Mouse (Mus musculus) lung, embryonic 14.5 days (tissue): ENCODE data around the gene Tmem164. TPM values are rescaled to one million over a fixed set of nuclear protein-coding genes. Genes with fewer than 3 reads are reported as not detected.

ENCODE experiments used
- ATAC-seq: fragments of 200-750 bp; cut with Nextera tagmentation; 2 replicates; pipeline ENCODE4 v1.8.0; 2017; ENCODE audit warnings: mild to moderate bottlenecking, moderate TSS enrichment, moderate library complexity; ENCODE audit not compliant: insufficient read depth
- DNase-seq: peaks from one replicate; pipeline ENCODE4 v3.0.0-alpha.2; 2015
- H3K27ac ChIP-seq: fragments of 300-500 bp; sonication (generic); 2 replicates; pipeline ENCODE4 v1.5.1; 2014; ENCODE audit warnings: low read depth, mild to moderate bottlenecking, moderate library complexity
- H3K27me3 ChIP-seq: fragments of 300-500 bp; sonication (generic); 2 replicates; pipeline ENCODE4 v1.6.1; 2014; ENCODE audit warnings: low read length, control low read depth; ENCODE audit not compliant: insufficient read depth
- H3K36me3 ChIP-seq: fragments of 300-500 bp; sonication (generic); 2 replicates; pipeline ENCODE4 v1.6.1; 2014; ENCODE audit warnings: control low read depth; ENCODE audit not compliant: insufficient read depth
- H3K4me1 ChIP-seq: fragments of 300-500 bp; sonication (generic); 2 replicates; pipeline ENCODE4 v1.6.1; 2014; ENCODE audit warnings: antibody characterized with exemption, control low read depth; ENCODE audit not compliant: insufficient read depth
- H3K4me2 ChIP-seq: fragments of 300-500 bp; sonication (generic); 2 replicates; pipeline ENCODE4 v1.6.1; 2014; ENCODE audit warnings: mild to moderate bottlenecking
- H3K4me3 ChIP-seq: fragments of 300-500 bp; sonication (generic); 2 replicates; pipeline ENCODE4 v1.5.1; 2014; ENCODE audit warnings: low read depth, low read length
- H3K9ac ChIP-seq: fragments of 300-500 bp; sonication (generic); 2 replicates; pipeline ENCODE4 v1.6.1; 2014
- H3K9me3 ChIP-seq: fragments of 300-500 bp; sonication (generic); 2 replicates; pipeline ENCODE4 v1.6.1; 2016; ENCODE audit warnings: low read depth, low read length, control low read depth
- CTCF ChIP-seq: IDR thresholded peaks from 2 replicates; pipeline ENCODE4 v1.5.1; 2016; ENCODE audit warnings: antibody characterized with exemption, low read depth
- WGBS: fragments of 180-500 bp; shearing (Covaris S2); extraction: QIAGEN DNeasy Blood & Tissue Kit; methylation state at CpG from one replicate; pipeline ENCODE4 v1.1.7; 2014; 5-methylcytosine and 5-hydroxymethylcytosine counted together
- microRNA counts: library from miRNA; unstranded; fragments of <30 nt; microRNA quantifications from one replicate; lab custom pipeline; 2016
- microRNA-seq: library from miRNA; unstranded; fragments of <30 nt; microRNA quantifications from one replicate; pipeline ENCODE4, GENCODE M21; 2016; ENCODE audit warnings: borderline number of aligned reads
- polyA plus RNA-seq: library from polyadenylated mRNA; unstranded; fragments of >200 nt; fragmentation: Nextera tagmentation; extraction: Ambion mirVana; gene quantifications from 2 replicates; pipeline ENCODE4 v1.2.1, GENCODE M21; 2014

Gene Tmem164
- polyA plus RNA-seq, 1 experiment from 2014 or later: 42.0 TPM

DNA sequence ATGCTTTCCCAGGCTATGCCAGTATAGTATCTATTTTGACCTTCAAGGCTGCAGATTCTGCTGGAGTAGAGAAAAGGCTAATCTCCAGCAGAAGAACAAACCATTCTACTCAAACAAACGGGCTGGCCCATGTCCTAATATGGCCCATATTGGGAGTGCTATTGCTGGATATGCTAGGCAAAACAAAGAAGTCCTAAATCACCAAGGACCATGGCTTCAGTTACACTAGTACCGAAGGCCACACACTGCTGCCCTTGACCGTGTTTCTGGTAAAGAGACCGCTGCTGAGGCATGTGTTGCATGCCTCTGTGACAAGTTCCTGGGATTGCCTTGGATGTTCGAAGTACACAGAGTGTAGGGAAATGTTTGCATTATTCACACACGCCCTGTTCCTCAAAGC lies 165.1 kb downstream of the Tmem164 start:
- H3K27me3 ChIP-seq: no peaks in the 10 kb centered on the region
- no peak overlapping the region for H3K4me2 ChIP-seq
- H3K36me3 ChIP-seq: no peaks in the 10 kb centered on the region
- DNase-seq: no peak
- no peak overlapping the region for H3K4me3 ChIP-seq
- no peak overlapping the region for H3K9ac ChIP-seq
- H3K4me1 ChIP-seq: no peaks in the 10 kb centered on the region
- 77% methylated on average over 6 of the region's 6 CpGs for WGBS
- ATAC-seq: no peak
- no peaks in the 10 kb centered on the region for H3K9me3 ChIP-seq
- no peak for TF ChIP-seq CTCF
- no peak overlapping the region for H3K27ac ChIP-seq

DNA sequence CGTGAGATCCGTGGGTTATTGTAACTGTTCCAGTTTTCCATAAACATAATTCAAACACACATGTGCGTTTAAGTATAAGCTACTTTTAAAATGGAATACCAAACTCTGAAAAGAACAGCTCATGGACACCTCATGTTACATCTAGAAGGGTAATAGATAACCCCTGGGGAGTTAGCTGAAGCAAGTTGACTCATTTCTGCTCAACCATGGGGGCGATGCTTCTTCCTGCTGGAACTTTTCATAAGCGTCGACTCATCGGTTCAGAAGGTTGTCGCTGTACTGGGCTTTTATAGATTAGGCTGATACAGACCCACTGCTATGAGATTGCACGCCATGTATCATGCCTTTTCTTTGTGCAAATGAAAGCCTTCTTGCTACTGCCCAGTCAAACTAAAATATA lies 166.8 kb downstream of the Tmem164 start:
- Histone ChIP-seq H3K4me1 (no peaks in the 10 kb centered on the region), H3K4me3 (no peak overlapping the region), H3K9me3 (no peaks in the 10 kb centered on the region), H3K27ac (no peak overlapping the region), H3K36me3 (no peaks in the 10 kb centered on the region), H3K4me2 (no peak overlapping the region), H3K9ac (no peak overlapping the region), H3K27me3 (no peaks in the 10 kb centered on the region)
- WGBS: 82% methylated on average over 9 of the region's 9 CpGs
- DNase-seq (no peak), ATAC-seq (no peak)
- no peak for TF ChIP-seq CTCF

DNA sequence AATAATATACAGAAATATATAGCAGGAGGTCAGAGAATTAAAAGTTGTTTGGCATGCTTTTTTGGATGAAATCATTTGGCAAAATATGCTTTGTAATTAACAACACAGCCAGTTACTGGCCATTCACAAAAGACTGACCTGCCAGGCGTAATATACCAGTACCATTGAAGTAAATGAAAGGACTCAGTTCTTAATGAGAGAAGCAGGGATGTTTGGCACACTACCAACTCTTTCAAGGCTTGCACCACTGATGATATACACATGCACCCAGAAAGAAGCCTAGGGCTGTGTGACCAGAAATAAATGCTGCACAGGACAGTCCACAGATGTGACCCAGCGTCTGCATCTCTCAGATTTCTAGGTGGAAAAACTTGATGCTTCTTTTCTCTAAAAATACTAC lies 188.6 kb downstream of the Tmem164 start:
- ATAC-seq: no peak

DNA sequence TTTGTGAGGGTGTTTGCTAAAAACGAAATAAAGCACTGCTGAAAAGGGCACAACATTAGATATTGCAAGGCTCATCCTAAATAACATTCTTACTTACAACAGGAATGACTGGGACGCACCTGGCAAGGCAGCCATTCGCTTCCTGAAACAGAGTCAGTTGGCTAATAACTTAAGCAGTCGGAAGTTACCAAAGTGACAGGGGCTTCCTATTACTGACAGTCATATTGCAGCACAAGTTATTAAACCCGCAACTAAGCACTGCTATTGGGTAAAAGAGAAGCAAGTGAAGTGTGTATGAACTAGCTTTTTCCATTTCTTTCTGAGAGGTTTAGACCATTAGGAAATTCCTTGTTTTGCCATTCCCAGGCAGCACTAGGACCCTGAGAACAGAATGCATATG lies 201.0 kb downstream of the Tmem164 start:
- Histone ChIP-seq H3K9me3 (no peaks in the 10 kb centered on the region), H3K36me3 (no peaks in the 10 kb centered on the region), H3K4me2 (no peak overlapping the region), H3K27me3 (no peaks in the 10 kb centered on the region), H3K4me1 (no peaks in the 10 kb centered on the region), H3K27ac (no peak overlapping the region), H3K9ac (no peak overlapping the region), H3K4me3 (no peak overlapping the region)
- no peak for TF ChIP-seq CTCF
- DNase-seq (no peak), ATAC-seq (no peak)
- 85% methylated on average over 5 of the region's 5 CpGs for WGBS

More for the DNA sequence above, 188.6 kb downstream of the Tmem164 start:
- Histone ChIP-seq H3K9ac (no peak overlapping the region), H3K27ac (no peak overlapping the region), H3K4me2 (no peak overlapping the region), H3K27me3 (no peaks in the 10 kb centered on the region), H3K4me3 (no peak overlapping the region), H3K9me3 (no peaks in the 10 kb centered on the region), H3K4me1 (no peaks in the 10 kb centered on the region), H3K36me3 (no peaks in the 10 kb centered on the region)
- TF ChIP-seq CTCF: no peak
- WGBS: 73% methylated on average over 2 of the region's 2 CpGs
- peak; percentile 35 for DNase-seq

DNA sequence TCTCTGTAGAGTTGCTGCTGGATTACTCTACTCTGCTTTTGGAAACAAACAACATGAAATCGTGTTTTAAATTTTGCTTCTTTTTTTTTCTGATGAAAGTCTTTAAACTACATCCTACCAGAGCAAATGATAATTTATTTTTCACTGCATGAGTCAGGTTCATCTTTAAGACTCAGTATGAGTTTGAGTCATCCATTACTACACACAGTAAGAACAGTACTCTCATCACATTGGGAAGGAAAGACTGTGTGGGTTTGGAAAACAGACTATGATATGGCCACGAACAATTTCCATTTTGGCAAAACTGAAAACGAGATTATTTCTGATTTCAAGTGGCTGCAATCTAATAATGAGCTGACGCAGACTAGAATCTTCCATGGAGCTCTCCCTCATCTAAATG lies 202.4 kb downstream of the Tmem164 start:
- ATAC-seq (no peak), DNase-seq (no peak)
- no peaks in the 10 kb centered on the region for H3K9me3 ChIP-seq
- H3K4me2 ChIP-seq: no peak overlapping the region
- H3K9ac ChIP-seq: no peak overlapping the region
- no peak overlapping the region for H3K4me3 ChIP-seq
- H3K36me3 ChIP-seq: no peaks in the 10 kb centered on the region
- H3K27me3 ChIP-seq: no peaks in the 10 kb centered on the region
- no peaks in the 10 kb centered on the region for H3K4me1 ChIP-seq
- TF ChIP-seq CTCF: no peak
- 80% methylated on average over 4 of the region's 4 CpGs for WGBS
- no peak overlapping the region for H3K27ac ChIP-seq

DNA sequence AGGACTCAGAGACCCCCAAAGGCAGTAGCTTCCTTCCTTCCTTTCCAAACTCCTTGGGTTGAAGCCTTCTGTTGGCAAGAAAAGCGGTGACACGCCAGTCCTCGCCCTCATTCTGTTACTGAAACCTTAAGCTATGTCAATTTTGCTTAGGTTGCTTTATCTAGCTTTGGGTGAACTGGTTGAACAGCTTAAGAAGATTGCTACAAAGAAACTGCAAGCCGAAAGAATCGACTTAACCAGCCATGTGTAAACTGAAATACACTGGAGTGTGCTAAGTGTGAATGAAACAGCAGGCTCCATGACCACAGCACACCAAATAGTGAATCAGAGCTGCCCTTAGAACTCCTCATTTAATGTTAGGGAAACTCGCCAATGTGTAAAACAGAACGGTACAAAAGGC lies 204.8 kb downstream of the Tmem164 start:
- no peaks in the 10 kb centered on the region for H3K9me3 ChIP-seq
- H3K4me1 ChIP-seq: no peaks in the 10 kb centered on the region
- no peak for TF ChIP-seq CTCF
- no peak overlapping the region for H3K4me3 ChIP-seq
- H3K36me3 ChIP-seq: no peaks in the 10 kb centered on the region
- H3K27ac ChIP-seq: no peak overlapping the region
- DNase-seq: no peak
- no peak for ATAC-seq
- no peak overlapping the region for H3K9ac ChIP-seq
- WGBS: 80% methylated on average over 7 of the region's 7 CpGs
- no peaks in the 10 kb centered on the region; the same call in 1 of the 2 replicates for H3K27me3 ChIP-seq
- H3K4me2 ChIP-seq: no peak overlapping the region

MicroRNAs encoded within 50 kb of the gene (microRNA counts, 519-probe panel; counts per million panel counts)
- 3,039 counts per million, percentile 58 among the panel's probes with 10 or more counts for microRNA mmu-miR-652 (lab: Ali Mortazavi, UCI)

Small RNA genes within 50 kb of the gene (microRNA-seq; reads per million reads assigned to microRNA genes)
- 7,599 reads per million, percentile 92 among the genes with 10 or more reads in this experiment for gene Mir652
